Mouse (Mus musculus): ENCODE results near the gene Hsd17b1.

Hsd17b1 gene

DNA sequence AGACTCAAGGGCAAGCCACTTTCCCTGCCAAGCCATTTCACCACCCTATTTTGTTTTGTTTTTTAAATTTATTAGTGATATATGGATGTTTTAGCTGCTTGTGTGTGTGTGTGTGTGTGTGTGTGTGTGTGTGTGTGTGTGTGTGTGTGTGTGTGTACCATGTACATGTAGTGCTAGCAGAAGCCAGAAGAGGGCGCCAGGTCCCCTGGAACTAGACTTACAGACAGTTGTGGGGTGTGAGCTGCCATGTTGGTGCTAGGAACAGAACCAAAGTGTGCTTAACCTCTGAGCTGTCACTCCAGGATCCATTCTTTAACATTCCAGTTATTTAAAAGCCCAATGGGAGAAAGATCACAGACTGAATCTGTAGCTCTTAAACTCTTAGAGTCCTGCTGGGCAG, 48.9 kb downstream of the Hsd17b1 start:
- DNase-seq (ENCODE audit: low spot score in 2 of 2), result no peak

DNA sequence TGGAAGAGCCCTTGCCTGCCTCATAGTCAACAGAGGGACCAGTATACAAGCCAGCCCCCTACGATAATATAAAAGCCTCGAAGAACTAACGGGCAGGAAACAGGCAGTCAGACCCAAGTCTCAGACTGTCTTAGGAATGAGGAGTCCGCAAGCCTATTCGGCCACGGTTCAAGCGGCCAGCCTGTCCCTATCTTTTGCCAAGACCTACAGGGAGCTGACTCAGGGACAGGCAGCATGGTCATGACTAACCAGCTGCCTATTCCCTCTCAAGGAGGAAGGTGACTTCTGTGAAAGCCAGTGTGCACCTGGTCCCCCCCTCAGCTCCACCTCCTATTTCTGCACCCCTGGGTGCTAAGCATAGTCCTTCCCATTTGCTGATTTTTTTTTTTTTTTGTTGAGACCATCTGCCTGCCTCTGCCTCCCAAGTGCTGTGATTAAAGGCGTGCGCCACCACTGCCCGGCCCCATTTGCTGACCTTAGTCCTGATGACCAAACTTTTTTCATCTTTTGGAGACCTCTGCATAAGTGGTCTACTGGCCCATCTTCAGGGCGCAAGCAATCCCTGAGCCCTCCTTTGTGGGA, 50.9 kb downstream of the Hsd17b1 start:
- no peak for DNase-seq (ENCODE audit: low spot score in 2 of 2)

Measured in frontal cortex, postnatal 14 days (tissue).